Mouse (Mus musculus): ENCODE data around the gene Csrp2.

Csrp2 gene

DNA sequence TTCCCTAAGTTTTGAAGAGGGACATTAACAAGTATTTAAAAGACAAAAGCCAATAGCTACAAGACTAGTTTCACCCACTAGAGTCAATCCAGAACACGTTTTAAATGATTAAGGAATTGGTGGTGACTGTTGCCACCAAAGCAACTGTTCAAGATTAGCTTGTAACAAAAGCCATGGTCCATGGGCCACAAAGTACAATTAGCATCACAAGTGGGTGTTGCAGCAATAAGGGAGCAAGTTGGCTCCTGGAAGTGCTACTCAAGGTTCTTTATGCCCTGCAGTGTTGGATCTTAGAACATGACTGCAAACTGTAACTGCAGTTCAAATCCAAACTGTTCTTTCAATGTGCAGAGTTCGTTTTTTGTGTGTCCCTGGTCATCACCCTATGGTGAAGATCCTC is 57.8 kb downstream of the Csrp2 start:
- TF ChIP-seq GATA4 (IDR thresholded peaks at IDR 0.05; ENCODE audit: insufficient replicate concordance, low read length): no peak

DNA sequence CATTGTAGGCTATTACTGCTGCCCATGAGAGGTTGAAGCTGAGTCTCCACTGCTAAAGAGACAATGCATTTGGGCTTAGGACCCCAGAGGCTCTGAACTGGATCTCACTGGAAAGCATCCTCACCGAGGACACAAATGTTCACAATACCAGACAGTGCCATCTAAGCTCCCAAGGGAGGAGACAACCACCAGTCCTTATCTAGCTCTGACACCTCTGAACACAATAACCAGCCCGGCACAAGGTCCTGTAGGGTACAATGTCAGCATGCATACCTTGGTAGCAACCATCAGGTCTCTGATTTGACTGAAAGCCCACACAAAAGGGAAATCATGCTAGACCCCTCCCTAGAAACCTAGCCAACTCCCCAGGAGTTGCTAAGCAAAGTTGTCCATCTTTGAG is 59.8 kb downstream of the Csrp2 start:
- TF ChIP-seq GATA4 (IDR thresholded peaks at IDR 0.05; ENCODE audit: insufficient replicate concordance, low read length): no peak

DNA sequence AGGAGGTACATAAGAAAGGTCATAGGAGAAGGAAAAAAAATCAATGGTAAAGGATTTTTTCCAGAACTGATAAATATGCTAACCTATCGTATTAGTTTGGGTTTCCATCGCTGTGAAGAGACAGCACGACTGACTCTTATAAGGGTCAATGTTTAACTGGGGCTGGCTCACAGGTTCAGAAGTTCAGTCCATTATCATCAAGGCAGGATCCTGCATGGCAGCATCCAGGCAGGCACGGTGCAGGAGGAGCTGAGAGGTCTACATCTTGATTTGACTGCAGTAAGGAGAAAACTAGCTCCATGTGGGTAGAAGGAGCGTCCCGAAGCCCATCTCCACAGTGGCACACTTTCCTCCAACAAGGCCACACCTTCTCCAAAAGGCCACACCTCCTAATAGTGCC is 60.9 kb downstream of the Csrp2 start:
- no peak for TF ChIP-seq GATA4 (IDR thresholded peaks at IDR 0.05; ENCODE audit: insufficient replicate concordance, low read length)

DNA sequence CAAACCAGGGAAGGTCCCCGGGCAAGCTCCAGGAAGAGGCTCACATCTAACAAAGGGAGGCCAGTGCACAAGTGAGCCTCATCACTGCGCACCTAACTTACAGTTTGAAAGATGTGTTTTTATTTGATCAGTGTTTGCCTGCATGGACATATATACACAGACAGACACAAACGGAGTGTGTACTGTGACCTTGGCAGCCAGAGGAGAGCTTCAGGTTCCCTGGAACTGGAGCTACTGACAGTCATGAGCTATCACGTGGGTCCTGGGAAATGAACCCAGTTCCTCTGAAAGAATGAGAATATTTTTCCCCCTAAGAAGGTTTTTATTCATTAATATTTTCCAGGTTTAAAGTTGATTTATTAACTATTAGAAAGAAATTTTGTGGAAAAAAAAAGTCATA is 63.2 kb downstream of the Csrp2 start:
- no peak for TF ChIP-seq GATA4 (IDR thresholded peaks at IDR 0.05; ENCODE audit: insufficient replicate concordance, low read length)

DNA sequence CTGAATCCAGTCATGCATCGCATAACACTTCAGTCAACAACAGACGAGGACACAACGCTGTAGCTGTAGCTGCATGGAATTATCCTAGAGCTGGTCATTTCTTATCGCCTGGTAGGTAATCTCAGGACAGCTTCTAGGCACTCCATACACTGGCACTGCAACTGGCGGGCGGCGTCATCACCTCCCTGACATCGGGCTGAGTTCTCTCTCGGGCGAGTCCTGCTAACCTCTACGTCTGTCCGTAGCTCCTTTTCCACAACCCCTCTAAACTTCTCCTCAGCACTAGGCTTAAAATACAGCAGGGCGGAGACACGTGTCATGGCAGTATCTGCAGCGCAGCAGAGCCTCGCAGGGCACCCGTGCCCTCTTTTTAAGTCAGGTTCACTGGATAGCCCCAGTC is 67.1 kb downstream of the Csrp2 start:
- no peak for TF ChIP-seq GATA4 (IDR thresholded peaks at IDR 0.05; ENCODE audit: insufficient replicate concordance, low read length)

Data from liver, adult (tissue).